In the genomic region with DNA sequence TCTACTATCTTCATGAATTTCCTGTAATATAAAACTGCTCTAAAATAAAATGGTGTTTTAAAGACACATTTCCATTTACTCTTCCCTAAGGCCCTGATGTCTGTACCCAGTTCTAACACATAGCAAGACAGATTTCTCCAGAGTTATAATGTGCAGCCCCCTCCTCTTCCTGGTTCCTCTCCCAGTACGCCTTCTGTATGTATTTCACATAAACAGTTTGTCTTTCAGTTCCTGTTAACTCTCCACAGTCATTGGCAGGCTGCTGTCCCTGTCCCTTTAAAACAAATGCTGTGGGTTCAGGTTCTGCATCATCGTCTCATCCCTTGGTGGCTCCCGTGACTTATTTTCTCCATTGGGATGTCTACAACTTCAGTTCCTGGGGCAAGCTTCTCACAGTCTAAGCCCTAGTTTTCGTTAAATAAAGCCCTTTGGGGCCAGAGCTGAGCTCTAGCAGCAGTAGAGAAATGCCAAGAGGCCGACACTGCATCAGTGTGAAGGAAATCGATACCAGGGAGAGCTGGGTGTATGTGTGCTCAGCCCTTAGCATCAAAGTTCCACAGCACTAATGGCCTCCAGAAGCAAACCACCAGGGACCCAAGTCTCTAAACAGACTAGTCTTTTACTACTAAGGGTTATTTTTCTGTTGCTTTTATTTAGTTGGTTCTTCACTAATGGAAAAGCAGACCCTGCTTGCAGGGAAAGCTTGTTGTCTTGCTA, we compare ENCODE assay signal across 6 mouse cellular contexts. TPM values are rescaled to one million over a fixed set of nuclear protein-coding genes. Genes with fewer than 3 reads are reported as not detected.
DNase-seq lines count a peak whose midpoint lies in the region; ATAC-seq lines count a peak whose summit lies in the region.
"Not testable (repeated sequence)": the region's sequence is repeated elsewhere in the genome, so short reads cannot be mapped to it uniquely, and the experiment has no call there.

No protein-coding gene starts in this region.

- 71% methylated on average over 6 of the region's 6 CpGs for WGBS in midbrain, embryonic 12.5 days
- 70% methylated on average over 6 of the region's 6 CpGs for WGBS in midbrain, embryonic 14.5 days
- WGBS in midbrain, embryonic 16.5 days = 77% methylated on average over 6 of the region's 6 CpGs

- ATAC-seq in granulocyte monocyte progenitor cell, adult 5-6 weeks (replicated peaks; ENCODE audit: poor library complexity, severe bottlenecking) = peak; percentile 62
- peak; percentile 35; the same call in 1 of the 2 replicates for ATAC-seq in megakaryocyte, adult 5-6 weeks (ENCODE audit: poor library complexity, severe bottlenecking)
- ATAC-seq in midbrain, embryonic 12.5 days (ENCODE audit: low FRiP score, low read depth) = 0 out of 2 replicates have a peak, but pooled peaks have one; percentile 38
- not testable (repeated sequence) for ATAC-seq in midbrain, embryonic 14.5 days (ENCODE audit: low FRiP score, low TSS enrichment)
- ATAC-seq in midbrain, embryonic 16.5 days = peak; percentile 75; the same call in 1 of the 2 replicates

- H3K4me3 ChIP-seq in midbrain, embryonic 12.5 days; midbrain, embryonic 14.5 days (replicated peaks; ENCODE audit: low read depth, low read length); midbrain, embryonic 16.5 days (ENCODE audit: low read depth, low read length): not testable (repeated sequence)

- H3K9me3 ChIP-seq in midbrain, embryonic 12.5 days; midbrain, embryonic 14.5 days (ENCODE audit: control insufficient read depth, low read length); midbrain, embryonic 16.5 days (replicated peaks; ENCODE audit: control insufficient read depth, low read length, poor library complexity, severe bottlenecking): not testable (repeated sequence)

- not testable (repeated sequence) for H3K36me3 ChIP-seq in midbrain, embryonic 12.5 days; midbrain, embryonic 14.5 days (ENCODE audit: control insufficient read depth, insufficient read depth, low read length); midbrain, embryonic 16.5 days (ENCODE audit: control insufficient read depth, insufficient read depth, low read length)

- H3K27me3 ChIP-seq in midbrain, embryonic 12.5 days; midbrain, embryonic 14.5 days (ENCODE audit: control insufficient read depth, insufficient read depth, low read length); midbrain, embryonic 16.5 days (ENCODE audit: control insufficient read depth, insufficient read depth, low read depth, low read length): not testable (repeated sequence)

- H3K4me2 ChIP-seq in midbrain, embryonic 12.5 days (replicated peaks); midbrain, embryonic 14.5 days (ENCODE audit: low read length); midbrain, embryonic 16.5 days (ENCODE audit: low read length): not testable (repeated sequence)

- peak; percentile 39 for DNase-seq in A20 (ENCODE audit: low read depth, low spot score)
- peak; percentile 9 for DNase-seq in midbrain, embryonic 14.5 days

- H3K27ac ChIP-seq in midbrain, embryonic 12.5 days (replicated peaks); midbrain, embryonic 14.5 days (replicated peaks; ENCODE audit: low read depth, low read length); midbrain, embryonic 16.5 days (ENCODE audit: low read length): not testable (repeated sequence)

- H3K4me1 ChIP-seq in midbrain, embryonic 12.5 days; midbrain, embryonic 14.5 days (ENCODE audit: control insufficient read depth, insufficient read depth, low read length); midbrain, embryonic 16.5 days (ENCODE audit: control insufficient read depth, insufficient read depth, low read length): not testable (repeated sequence)

- H3K9ac ChIP-seq in midbrain, embryonic 12.5 days (replicated peaks); midbrain, embryonic 14.5 days (replicated peaks; ENCODE audit: low read length); midbrain, embryonic 16.5 days (ENCODE audit: low read depth, low read length): not testable (repeated sequence)

RNA-seq across cellular contexts. Expression of gene Mterf1b, which starts 24.2 kb away (rescaled TPM):
- total RNA-seq in granulocyte monocyte progenitor cell, adult 5-6 weeks (2014; fragmentation: Nextera tagmentation) = 0.99 and 2.8 TPM in 2 replicates
- total RNA-seq in granulocyte monocyte progenitor cell, adult 5-6 weeks (2017) = 2.7 and 6.5 TPM in 2 replicates
- total RNA-seq in megakaryocyte, adult 5-6 weeks (2015) = 1.4 and 5.0 TPM in 2 replicates
- 0.98 and 2.8 TPM in 2 replicates for total RNA-seq in megakaryocyte, adult 5-6 weeks (2017)
- polyA plus RNA-seq in midbrain, embryonic 12.5 days (2016; fragmentation: Nextera tagmentation; extraction: Ambion mirVana) = 3.4 and 4.5 TPM in 2 replicates
- polyA plus RNA-seq in midbrain, embryonic 14.5 days (2014; fragmentation: Nextera tagmentation; extraction: Ambion mirVana) = 2.7 and 3.8 TPM in 2 replicates
- 2.5 and 3.3 TPM in 2 replicates for polyA plus RNA-seq in midbrain, embryonic 16.5 days (2015; fragmentation: Nextera tagmentation; extraction: Ambion mirVana)
